Mouse (Mus musculus): Measurements from ENCODE around the gene Bdh1.
"Not testable (repeated sequence)": the region's sequence is repeated elsewhere in the genome, so short reads cannot be mapped to it uniquely, and the experiment has no call there.

The Bdh1 gene

DNA sequence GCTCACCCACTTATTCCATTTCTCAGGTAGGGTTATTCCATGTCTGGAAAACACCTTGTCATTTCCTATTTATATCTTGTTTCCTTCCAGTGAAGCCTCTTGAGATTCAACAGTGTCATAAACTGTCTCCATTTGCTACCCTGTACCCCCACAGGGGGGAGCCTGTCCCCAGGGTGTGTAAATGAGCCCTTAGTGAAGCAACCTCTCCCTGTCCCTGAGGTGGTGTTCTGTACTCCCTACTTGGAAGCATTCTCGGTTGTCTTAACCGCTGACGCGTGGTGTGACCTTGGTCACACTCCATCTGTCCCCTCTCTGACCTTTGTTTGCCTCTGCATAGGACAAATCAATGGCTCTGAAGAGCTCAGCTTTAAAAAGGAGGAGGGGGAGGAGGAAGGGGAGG lies 43.5 kb downstream of the Bdh1 start:
- peak; percentile 58 to 60 for DNase-seq

- no peak for DNase-seq
Measured at GRCm38 (mm10) chr16:31466106-31466505, 44.0 kb downstream of the Bdh1 start.

DNA sequence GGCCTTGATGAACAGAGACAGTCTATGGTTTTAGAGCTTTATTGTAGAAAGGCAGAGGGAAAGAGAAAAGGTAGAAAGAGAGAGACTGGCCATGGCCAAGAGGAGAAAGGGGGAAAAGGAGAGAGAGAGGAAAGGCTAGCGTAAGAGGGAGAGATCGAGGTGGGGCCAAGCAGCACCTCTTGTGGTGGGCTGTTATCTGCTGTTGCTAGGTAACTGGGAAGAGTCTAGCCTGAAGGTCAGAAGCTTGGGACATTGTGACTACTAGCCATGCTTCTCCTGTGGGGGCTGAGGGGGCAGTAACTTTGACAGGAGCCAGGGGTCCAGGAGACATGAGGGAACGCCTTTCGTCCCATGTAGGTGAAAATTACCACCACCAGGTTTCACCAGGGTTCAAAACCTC lies 48.7 kb downstream of the Bdh1 start:
- DNase-seq: not testable (repeated sequence)

DNA sequence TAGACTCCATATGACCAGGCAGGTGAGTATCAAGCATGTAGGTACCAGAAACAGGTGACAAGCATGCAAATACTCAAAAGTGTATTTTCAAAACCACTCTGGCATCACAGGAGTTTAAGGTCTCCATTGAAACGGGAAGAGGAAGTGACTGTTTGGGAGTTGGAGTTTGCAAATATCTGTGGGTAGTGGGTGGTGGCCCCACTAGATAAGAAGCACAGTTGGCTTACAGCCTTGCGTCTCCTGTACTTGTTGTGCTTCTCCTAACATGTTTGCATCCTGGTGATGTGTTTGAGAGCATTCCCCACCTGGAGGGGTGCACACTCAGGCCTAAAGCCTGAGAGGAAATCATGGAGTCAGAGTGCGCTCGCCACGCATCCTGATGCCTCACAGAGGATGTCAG lies 49.9 kb downstream of the Bdh1 start:
- no peak for DNase-seq

GRCm38 (mm10) chr16:31473226-31473625 lies 51.1 kb downstream of the Bdh1 start:
- DNase-seq: no peak

DNA sequence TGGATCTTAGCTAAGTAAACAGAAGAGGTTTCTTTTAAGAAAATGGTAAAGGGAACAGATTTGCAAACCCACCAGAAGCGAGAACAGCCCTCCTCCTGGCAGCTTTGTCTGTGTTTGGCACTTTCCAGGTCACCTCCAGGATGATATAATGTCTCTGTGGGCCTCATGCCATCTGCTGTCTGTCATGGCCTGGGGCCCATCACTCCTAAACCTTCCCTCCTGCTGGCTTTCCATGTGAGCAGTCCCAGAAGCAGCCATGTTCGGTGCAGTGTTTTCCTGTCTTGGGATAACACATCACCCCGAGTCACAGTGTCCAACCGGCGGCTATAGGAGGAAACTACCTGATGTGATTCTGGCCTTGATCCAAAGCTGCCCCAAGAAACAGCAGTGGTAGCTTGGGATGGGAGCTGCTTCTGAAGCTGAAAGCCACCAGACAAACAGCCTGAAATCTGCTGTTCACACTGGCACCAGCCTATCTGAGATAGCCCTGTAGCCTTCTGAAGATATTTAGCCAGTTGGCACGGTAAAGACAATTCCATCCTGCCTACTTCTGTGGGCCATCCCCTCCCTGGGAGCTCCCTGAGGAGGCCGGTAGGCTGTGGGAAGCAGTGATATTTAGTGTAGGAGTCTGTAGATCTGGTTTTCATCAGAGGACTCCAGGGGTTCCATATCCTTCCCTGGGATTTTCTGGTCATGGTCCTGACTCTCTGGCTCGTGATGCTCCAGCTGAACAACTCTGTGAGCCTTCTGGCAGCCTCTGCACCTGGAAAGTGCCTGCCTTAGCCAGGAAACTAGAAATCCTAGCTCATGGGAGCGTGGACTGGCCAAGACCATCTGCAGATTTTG lies 53.3 kb downstream of the Bdh1 start:
- no peak for DNase-seq

DNA sequence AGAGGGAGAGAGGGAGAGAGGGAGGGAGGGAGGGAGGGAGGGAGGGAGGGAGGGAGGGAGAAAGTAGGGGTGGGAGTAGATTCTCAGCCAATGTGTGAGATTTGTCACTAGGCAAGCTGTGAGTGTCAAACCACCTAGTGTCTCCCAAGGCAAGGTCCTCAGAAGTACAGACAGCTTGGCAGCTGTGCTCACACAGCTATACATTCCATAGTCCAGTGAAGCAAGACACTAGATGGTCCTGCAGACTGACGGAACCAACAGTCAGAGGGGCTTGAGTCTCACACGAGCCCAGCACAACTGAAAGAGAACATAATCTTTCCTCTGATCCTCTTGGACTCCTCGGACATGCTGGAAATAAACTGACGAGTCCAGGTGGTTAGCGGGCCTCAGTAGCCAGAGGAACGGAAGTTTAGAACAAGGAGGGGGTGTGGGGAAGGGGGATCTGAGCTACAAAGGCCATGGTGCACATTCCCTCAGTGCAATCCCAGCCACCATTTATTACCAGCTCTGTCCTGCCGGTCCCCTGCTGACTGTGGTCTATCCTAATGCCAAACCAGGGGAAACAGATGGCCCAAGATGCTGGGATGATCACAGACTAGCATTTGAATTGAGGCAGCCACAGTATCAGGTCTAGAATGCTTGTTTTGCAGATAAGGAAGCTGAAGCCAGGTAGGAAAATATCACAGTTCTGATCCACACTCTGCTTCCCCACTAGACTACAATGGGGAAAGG lies 55.0 kb downstream of the Bdh1 start:
- no peak for DNase-seq

GRCm38 (mm10) chr16:31485336-31485735 lies 63.3 kb downstream of the Bdh1 start:
- no peak for DNase-seq

DNA sequence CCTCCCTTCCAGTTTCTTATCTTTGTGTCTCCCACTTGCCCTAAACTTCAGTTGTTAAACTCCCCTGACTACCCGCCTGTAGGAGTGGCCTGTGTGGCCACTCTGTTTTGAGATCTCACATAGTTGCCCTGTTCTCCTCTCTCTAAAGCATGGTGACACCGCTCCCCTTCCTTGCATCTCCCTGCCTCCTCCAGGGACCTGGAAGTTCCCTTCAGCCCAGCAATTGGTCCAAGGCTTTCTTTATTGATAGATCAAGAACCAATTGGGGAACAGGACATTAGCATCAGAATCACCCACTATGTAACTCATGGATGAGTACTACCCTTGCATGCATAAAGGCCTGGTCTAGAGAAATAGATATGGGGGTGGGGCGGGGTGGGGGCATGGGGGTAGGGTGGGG lies 65.2 kb downstream of the Bdh1 start:
- no peak for DNase-seq

- DNase-seq: no peak
Measured at GRCm38 (mm10) chr16:31489096-31489495, 67.0 kb downstream of the Bdh1 start.

DNA sequence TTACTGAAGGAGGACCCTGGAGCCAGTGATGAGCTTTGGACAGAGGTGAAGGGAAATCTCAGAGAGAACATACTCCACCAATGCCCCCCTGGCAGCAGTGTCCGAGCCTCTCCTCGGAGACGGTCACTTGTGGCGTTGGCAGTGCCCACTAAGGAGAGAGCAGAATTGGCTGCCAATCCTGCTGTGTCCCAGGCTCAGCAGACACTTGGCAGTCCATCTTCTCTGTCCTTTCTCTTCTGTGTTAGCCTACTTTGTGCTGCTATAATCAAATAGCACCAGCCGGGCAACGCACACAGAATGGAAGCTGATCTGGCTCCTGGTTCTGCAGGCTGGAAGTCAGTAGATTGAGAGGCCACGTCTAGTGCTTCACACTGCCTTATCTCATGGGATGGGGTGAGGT lies 68.9 kb downstream of the Bdh1 start:
- no peak for DNase-seq

DNA sequence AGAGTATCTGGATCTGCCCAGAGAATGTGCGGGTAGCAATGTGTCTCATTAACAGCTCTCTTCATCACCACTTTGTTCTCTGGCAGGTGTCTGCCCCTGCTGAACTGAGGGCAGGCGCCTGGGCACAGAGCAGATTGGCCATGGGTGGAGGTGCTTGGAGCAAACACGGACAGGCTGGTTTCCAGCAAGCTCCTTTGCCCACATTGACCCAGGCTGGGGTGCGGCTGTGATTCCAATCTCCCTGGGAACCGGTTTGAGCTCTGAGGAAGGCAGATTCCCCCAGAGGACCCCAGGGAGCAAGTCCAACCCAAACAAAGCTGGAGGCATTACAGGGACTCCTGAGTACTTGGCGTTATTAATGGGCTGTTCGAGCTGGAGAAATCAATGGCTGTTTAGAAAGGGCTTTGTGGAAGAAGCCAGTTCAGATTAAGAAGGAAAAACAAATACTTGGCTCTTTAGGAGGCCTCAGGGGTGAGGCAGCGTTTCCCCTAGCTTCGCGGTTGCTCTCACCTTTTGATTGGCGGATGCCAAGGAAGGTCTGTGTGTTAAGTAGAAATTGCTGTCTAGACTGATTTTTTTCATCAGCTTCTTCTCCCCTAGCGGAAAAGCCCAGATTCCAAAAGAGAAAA lies 71.0 kb downstream of the Bdh1 start:
- DNase-seq: peak in 1 of 2 experiments; percentile 42

- no peak for DNase-seq
Measured at GRCm38 (mm10) chr16:31493550-31493965, 71.5 kb downstream of the Bdh1 start.

- DNase-seq: peak; percentile 24 to 74
Measured at GRCm38 (mm10) chr16:31493991-31494390, 71.9 kb downstream of the Bdh1 start.

DNA sequence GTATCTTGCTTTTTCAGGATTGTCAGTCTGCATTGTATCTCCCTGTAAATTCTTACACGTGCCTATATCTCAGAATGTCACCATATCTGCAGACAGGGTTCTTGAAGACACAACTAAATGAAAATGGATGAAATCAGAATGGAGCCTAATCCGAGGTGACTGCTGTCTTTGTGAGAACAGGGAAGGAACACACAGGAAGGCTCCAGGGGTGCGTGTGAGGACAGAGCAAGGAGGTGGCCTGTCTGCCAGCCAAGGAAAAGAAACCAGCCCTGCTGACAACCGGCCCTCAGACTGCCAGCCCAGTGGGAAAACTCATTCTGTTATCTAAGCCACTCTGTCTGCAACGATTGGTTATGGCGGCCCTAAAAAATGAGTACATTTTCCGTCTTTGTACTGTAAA lies 73.3 kb downstream of the Bdh1 start:
- no peak for DNase-seq

DNA sequence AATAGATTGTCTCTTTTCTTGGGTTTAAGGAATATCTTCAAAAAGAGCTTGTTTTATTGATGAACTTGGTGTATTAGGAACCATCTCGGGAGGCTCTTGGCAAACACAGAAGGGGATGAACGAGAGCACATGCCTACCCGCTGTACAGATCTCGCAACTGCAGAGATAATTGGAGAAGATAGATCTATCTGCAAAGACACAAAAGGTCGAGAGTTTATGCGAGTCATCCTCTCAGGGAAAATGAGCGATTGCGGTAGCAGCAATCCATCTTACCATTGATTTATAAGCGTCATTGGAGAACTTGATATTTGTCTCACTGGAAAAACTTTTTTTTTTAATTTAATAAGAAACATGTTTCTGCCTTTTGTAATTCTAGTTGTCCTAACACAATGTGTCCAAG lies 73.7 kb downstream of the Bdh1 start:
- no peak for DNase-seq

- DNase-seq: no peak
Measured at GRCm38 (mm10) chr16:31498336-31498735, 76.3 kb downstream of the Bdh1 start.

DNA sequence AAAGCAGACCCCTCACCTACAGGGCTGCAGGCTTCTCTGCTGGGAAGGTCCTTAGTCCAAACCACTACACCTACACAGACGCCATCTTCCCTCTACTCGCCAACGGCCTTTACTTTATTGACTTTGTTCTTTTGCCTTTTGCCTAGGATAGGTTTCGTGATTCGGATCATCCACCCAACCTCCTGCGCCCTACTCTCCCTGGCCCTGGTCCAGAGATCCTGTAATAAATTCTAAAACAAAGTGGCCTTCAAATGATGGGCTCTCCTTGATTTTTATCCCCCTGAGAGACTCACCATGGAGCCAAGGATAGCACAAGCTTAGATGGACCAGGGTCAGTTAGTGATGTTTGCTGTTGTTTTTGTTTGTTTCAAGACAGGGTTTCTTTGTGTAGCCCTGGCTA lies 76.9 kb downstream of the Bdh1 start:
- DNase-seq: no peak

- DNase-seq: no peak
Measured at GRCm38 (mm10) chr16:31499681-31500310, 77.7 kb downstream of the Bdh1 start.

- no peak for DNase-seq
Measured at GRCm38 (mm10) chr16:31500532-31500931, 78.5 kb downstream of the Bdh1 start.

- DNase-seq: no peak
Measured at GRCm38 (mm10) chr16:31500969-31501750, 79.1 kb downstream of the Bdh1 start.

DNA sequence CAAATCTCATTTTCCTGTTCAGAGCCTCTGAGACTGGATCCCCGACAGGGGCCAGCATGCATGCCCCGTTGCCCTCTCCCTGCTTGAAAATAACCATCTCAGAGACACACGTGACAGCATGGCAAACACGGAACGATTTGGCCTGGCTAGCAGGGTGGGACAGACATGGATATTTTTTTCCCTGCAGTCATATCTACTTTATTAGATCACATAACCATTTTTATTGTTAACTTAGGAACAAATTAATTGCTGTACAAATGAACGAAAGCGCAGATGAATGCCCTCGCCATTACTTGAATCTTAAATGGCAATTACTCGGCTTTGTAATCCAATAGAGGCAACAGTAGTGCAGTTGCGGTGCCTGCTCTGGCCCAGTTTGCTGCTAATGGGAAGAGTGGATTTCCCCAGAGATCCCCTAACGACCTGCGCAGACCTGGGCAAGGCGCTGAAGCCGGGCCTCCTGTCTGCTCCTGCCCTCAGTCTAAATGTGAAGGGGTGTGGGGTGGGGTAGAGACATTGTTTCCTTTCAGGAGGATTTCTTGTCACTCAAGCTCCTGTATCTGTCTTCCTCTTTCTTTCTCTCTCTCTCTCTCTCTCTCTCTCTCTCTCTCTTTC lies 79.8 kb downstream of the Bdh1 start:
- DNase-seq: no peak
